Mouse (Mus musculus): ENCODE results near the gene Usp18. TPM values are rescaled to one million over a fixed set of nuclear protein-coding genes. Genes with fewer than 3 reads are reported as not detected.
A peak's percentile ranks its signal among the peaks of the same experiment; 100 is the strongest.

Usp18 gene
- total and polyA plus RNA-seq, 2 experiments from 2014 or later: 5.2 to 13.3 TPM

GRCm38 (mm10) chr6:121238209-121238608 is 7.5 kb upstream of the Usp18 start:
- no peak overlapping the region for H3K4me3 ChIP-seq (ENCODE audit: low read depth, low read length)
- ATAC-seq (ENCODE audit: insufficient read depth, low read depth) (no peak), DNase-seq (ENCODE audit: low spot score) (no peak)
- H3K36me3 ChIP-seq (replicated peaks; ENCODE audit: control insufficient read depth, insufficient read depth, low read length): no peaks in the 10 kb centered on the region
- no peaks in the 10 kb centered on the region for H3K9me3 ChIP-seq (replicated peaks; ENCODE audit: control insufficient read depth, low read length)
- WGBS: 88% methylated on average over 4 of the region's 4 CpGs
- H3K4me2 ChIP-seq (ENCODE audit: low read depth, low read length): no peak overlapping the region
- no peak overlapping the region for H3K27ac ChIP-seq (ENCODE audit: low read depth)
- H3K4me1 ChIP-seq (ENCODE audit: control insufficient read depth, insufficient read depth): no peaks in the 10 kb centered on the region
- TF ChIP-seq EP300 (IDR thresholded peaks at IDR 0.05; ENCODE audit: low read depth) (no peak), CTCF (IDR thresholded peaks at IDR 0.05; ENCODE audit: low read depth) (no peak)
- no peak overlapping the region for H3K9ac ChIP-seq (replicated peaks; ENCODE audit: low read depth, low read length)
- no peaks in the 10 kb centered on the region for H3K27me3 ChIP-seq (ENCODE audit: control insufficient read depth, insufficient read depth, low read length)

- H3K4me1 ChIP-seq (ENCODE audit: control insufficient read depth, insufficient read depth): 0 out of 2 replicates have a peak, but pooled peaks cover 4% of the 10 kb centered on the region
- H3K4me3 ChIP-seq (ENCODE audit: low read depth, low read length): no peak overlapping the region
- DNase-seq (ENCODE audit: low spot score): no peak
- no peak overlapping the region for H3K4me2 ChIP-seq (ENCODE audit: low read depth, low read length)
- H3K36me3 ChIP-seq (replicated peaks; ENCODE audit: control insufficient read depth, insufficient read depth, low read length): no peaks in the 10 kb centered on the region
- no peak overlapping the region for H3K9ac ChIP-seq (replicated peaks; ENCODE audit: low read depth, low read length)
- H3K9me3 ChIP-seq (replicated peaks; ENCODE audit: control insufficient read depth, low read length): no peaks in the 10 kb centered on the region
- TF ChIP-seq CTCF (IDR thresholded peaks at IDR 0.05; ENCODE audit: low read depth) (no peak), EP300 (IDR thresholded peaks at IDR 0.05; ENCODE audit: low read depth) (no peak)
- no peaks in the 10 kb centered on the region for H3K27me3 ChIP-seq (ENCODE audit: control insufficient read depth, insufficient read depth, low read length)
- WGBS: 77% methylated on average over 2 of the region's 2 CpGs
- no peak for ATAC-seq (ENCODE audit: insufficient read depth, low read depth)
- no peak overlapping the region for H3K27ac ChIP-seq (ENCODE audit: low read depth)
Measured at GRCm38 (mm10) chr6:121241780-121242179, 3.9 kb upstream of the Usp18 start.

- Histone ChIP-seq H3K9ac (replicated peaks; ENCODE audit: low read depth, low read length) (no peak overlapping the region), H3K4me3 (ENCODE audit: low read depth, low read length) (no peak overlapping the region), H3K27me3 (ENCODE audit: control insufficient read depth, insufficient read depth, low read length) (no peaks in the 10 kb centered on the region), H3K36me3 (replicated peaks; ENCODE audit: control insufficient read depth, insufficient read depth, low read length) (no peaks in the 10 kb centered on the region), H3K4me1 (ENCODE audit: control insufficient read depth, insufficient read depth) (0 out of 2 replicates have a peak, but pooled peaks cover 4% of the 10 kb centered on the region), H3K9me3 (replicated peaks; ENCODE audit: control insufficient read depth, low read length) (no peaks in the 10 kb centered on the region), H3K4me2 (ENCODE audit: low read depth, low read length) (no peak overlapping the region), H3K27ac (ENCODE audit: low read depth) (no peak overlapping the region)
- no peak for ATAC-seq (ENCODE audit: insufficient read depth, low read depth)
- 26% methylated on average over 10 of the region's 10 CpGs for WGBS
- TF ChIP-seq CTCF (IDR thresholded peaks at IDR 0.05; ENCODE audit: low read depth) (no peak), EP300 (IDR thresholded peaks at IDR 0.05; ENCODE audit: low read depth) (no peak)
- no peak for DNase-seq (ENCODE audit: low spot score)
Measured at GRCm38 (mm10) chr6:121243161-121243560, 2.5 kb upstream of the Usp18 start.

GRCm38 (mm10) chr6:121246037-121246361 is 293 bp downstream of the Usp18 start:
- Histone ChIP-seq H3K9me3 (replicated peaks; ENCODE audit: control insufficient read depth, low read length) (no peaks in the 10 kb centered on the region), H3K27me3 (ENCODE audit: control insufficient read depth, insufficient read depth, low read length) (no peaks in the 10 kb centered on the region), H3K36me3 (replicated peaks; ENCODE audit: control insufficient read depth, insufficient read depth, low read length) (no peaks in the 10 kb centered on the region), H3K4me1 (ENCODE audit: control insufficient read depth, insufficient read depth) (0 out of 2 replicates have a peak, but pooled peaks cover 4% of the 10 kb centered on the region), H3K4me3 (ENCODE audit: low read depth, low read length) (peak overlapping the region; percentile 77), H3K27ac (ENCODE audit: low read depth) (no peak overlapping the region), H3K4me2 (ENCODE audit: low read depth, low read length) (peak overlapping the region; percentile 57), H3K9ac (replicated peaks; ENCODE audit: low read depth, low read length) (peak overlapping the region; percentile 71)
- DNase-seq (ENCODE audit: low spot score) (no peak), ATAC-seq (ENCODE audit: insufficient read depth, low read depth) (peak; percentile 14)
- TF ChIP-seq CTCF (IDR thresholded peaks at IDR 0.05; ENCODE audit: low read depth): no peak
- TF ChIP-seq EP300 (IDR thresholded peaks at IDR 0.05; ENCODE audit: low read depth): no peak
- 11% methylated on average over 4 of the region's 4 CpGs for WGBS

- H3K9ac ChIP-seq (replicated peaks; ENCODE audit: low read depth, low read length): no peak overlapping the region
- TF ChIP-seq CTCF (IDR thresholded peaks at IDR 0.05; ENCODE audit: low read depth) (no peak), EP300 (IDR thresholded peaks at IDR 0.05; ENCODE audit: low read depth) (no peak)
- no peak overlapping the region for H3K4me2 ChIP-seq (ENCODE audit: low read depth, low read length)
- H3K9me3 ChIP-seq (replicated peaks; ENCODE audit: control insufficient read depth, low read length): no peaks in the 10 kb centered on the region
- WGBS: 85% methylated on average over 1 of the region's 1 CpGs
- no peaks in the 10 kb centered on the region for H3K4me1 ChIP-seq (ENCODE audit: control insufficient read depth, insufficient read depth)
- no peak overlapping the region for H3K27ac ChIP-seq (ENCODE audit: low read depth)
- H3K36me3 ChIP-seq (replicated peaks; ENCODE audit: control insufficient read depth, insufficient read depth, low read length): no peaks in the 10 kb centered on the region
- no peaks in the 10 kb centered on the region for H3K27me3 ChIP-seq (ENCODE audit: control insufficient read depth, insufficient read depth, low read length)
- no peak overlapping the region for H3K4me3 ChIP-seq (ENCODE audit: low read depth, low read length)
- DNase-seq (ENCODE audit: low spot score) (no peak), ATAC-seq (ENCODE audit: insufficient read depth, low read depth) (no peak)
Measured at GRCm38 (mm10) chr6:121250406-121250805, 4.7 kb downstream of the Usp18 start.

GRCm38 (mm10) chr6:121251256-121251655 is 5.5 kb downstream of the Usp18 start:
- Histone ChIP-seq H3K4me3 (ENCODE audit: low read depth, low read length) (no peak overlapping the region), H3K9ac (replicated peaks; ENCODE audit: low read depth, low read length) (no peak overlapping the region), H3K36me3 (replicated peaks; ENCODE audit: control insufficient read depth, insufficient read depth, low read length) (peaks cover under 1% of the 10 kb centered on the region; the same call in 1 of the 2 replicates), H3K4me1 (ENCODE audit: control insufficient read depth, insufficient read depth) (no peaks in the 10 kb centered on the region), H3K4me2 (ENCODE audit: low read depth, low read length) (no peak overlapping the region), H3K9me3 (replicated peaks; ENCODE audit: control insufficient read depth, low read length) (no peaks in the 10 kb centered on the region), H3K27ac (ENCODE audit: low read depth) (no peak overlapping the region), H3K27me3 (ENCODE audit: control insufficient read depth, insufficient read depth, low read length) (no peaks in the 10 kb centered on the region)
- 40% methylated on average over 5 of the region's 5 CpGs for WGBS
- ATAC-seq (ENCODE audit: insufficient read depth, low read depth) (no peak), DNase-seq (ENCODE audit: low spot score) (no peak)
- TF ChIP-seq CTCF (IDR thresholded peaks at IDR 0.05; ENCODE audit: low read depth) (no peak), EP300 (IDR thresholded peaks at IDR 0.05; ENCODE audit: low read depth) (no peak)
